Mouse (Mus musculus) liver, embryonic 15.5 days (tissue): Measurements from ENCODE around the gene Osbpl10. TPM values are rescaled to one million over a fixed set of nuclear protein-coding genes. Genes with fewer than 3 reads are reported as not detected.
"Not testable (repeated sequence)": the region's sequence is repeated elsewhere in the genome, so short reads cannot be mapped to it uniquely, and the experiment has no call there.

Experiments
- ATAC-seq: fragments of 200-750 bp; cut with Nextera tagmentation; 2 replicates; pipeline ENCODE4 v1.8.0; 2017; ENCODE audit warnings: moderate number of reproducible peaks, mild to moderate bottlenecking, moderate library complexity; ENCODE audit not compliant: insufficient read depth
- H3K27ac ChIP-seq: fragments of 300-500 bp; sonication (generic); replicated peaks from 2 replicates; pipeline ENCODE4 v1.5.1; 2015; ENCODE audit warnings: mild to moderate bottlenecking, inconsistent platforms
- H3K27me3 ChIP-seq: fragments of 300-500 bp; sonication (generic); 2 replicates; pipeline ENCODE4 v1.6.1; 2015; ENCODE audit warnings: mild to moderate bottlenecking, inconsistent platforms
- H3K36me3 ChIP-seq: fragments of 300-500 bp; sonication (generic); replicated peaks from 2 replicates; pipeline ENCODE4 v1.6.1; 2015; ENCODE audit warnings: moderate library complexity, mild to moderate bottlenecking, inconsistent platforms
- H3K4me1 ChIP-seq: fragments of 300-500 bp; sonication (generic); replicated peaks from 2 replicates; pipeline ENCODE4 v1.6.1; 2015; ENCODE audit warnings: inconsistent platforms
- H3K4me2 ChIP-seq: fragments of 300-500 bp; sonication (generic); 2 replicates; pipeline ENCODE4 v1.6.1; 2015; ENCODE audit warnings: moderate library complexity, mild to moderate bottlenecking, inconsistent platforms
- H3K4me3 ChIP-seq: fragments of 300-500 bp; sonication (generic); replicated peaks from 2 replicates; pipeline ENCODE4 v1.5.1; 2015; ENCODE audit warnings: mild to moderate bottlenecking, inconsistent platforms
- H3K9ac ChIP-seq: fragments of 300-500 bp; sonication (generic); 2 replicates; pipeline ENCODE4 v1.6.1; 2015; ENCODE audit warnings: moderate library complexity, mild to moderate bottlenecking, inconsistent platforms
- H3K9me3 ChIP-seq: fragments of 300-500 bp; sonication (generic); replicated peaks from 2 replicates; pipeline ENCODE4 v1.6.1; 2016; ENCODE audit warnings: inconsistent platforms
- WGBS: fragments of 180-500 bp; shearing (Covaris S2); methylation state at CpG from one replicate; pipeline ENCODE4 v1.1.7; 2015; ENCODE audit warnings: mixed read lengths; ENCODE audit not compliant: insufficient replicate concordance; 5-methylcytosine and 5-hydroxymethylcytosine counted together
- polyA plus RNA-seq: library from polyadenylated mRNA; unstranded; fragments of >200 nt; fragmentation: Nextera tagmentation; extraction: Ambion mirVana; gene quantifications from 2 replicates; pipeline ENCODE4 v1.2.1, GENCODE M21; 2015

The Osbpl10 gene
- polyA plus RNA-seq, 1 experiment from 2014 or later = 0.12 TPM

- Histone ChIP-seq H3K27ac (no peak overlapping the region), H3K4me1 (no peaks in the 10 kb centered on the region), H3K9me3 (no peaks in the 10 kb centered on the region), H3K27me3 (no peaks in the 10 kb centered on the region), H3K4me2 (no peak overlapping the region), H3K36me3 (no peaks in the 10 kb centered on the region), H3K4me3 (no peak overlapping the region), H3K9ac (no peak overlapping the region)
- 66% methylated on average over 6 of the region's 6 CpGs for WGBS
- no peak for ATAC-seq
Measured at GRCm38 (mm10) chr9:115007776-115008175, 29.4 kb downstream of the Osbpl10 start.

- no peak overlapping the region for H3K4me3 ChIP-seq
- no peak overlapping the region for H3K4me2 ChIP-seq
- no peaks in the 10 kb centered on the region for H3K4me1 ChIP-seq
- no peak overlapping the region for H3K27ac ChIP-seq
- 69% methylated on average over 7 of the region's 7 CpGs for WGBS
- H3K36me3 ChIP-seq = no peaks in the 10 kb centered on the region
- H3K9me3 ChIP-seq = no peaks in the 10 kb centered on the region
- no peak overlapping the region for H3K9ac ChIP-seq
- H3K27me3 ChIP-seq = no peaks in the 10 kb centered on the region
- no peak for ATAC-seq
Measured at GRCm38 (mm10) chr9:115008194-115008593, 29.8 kb downstream of the Osbpl10 start.

GRCm38 (mm10) chr9:115012367-115012766 is 34.0 kb downstream of the Osbpl10 start:
- 41% methylated on average over 12 of the region's 12 CpGs for WGBS
- Histone ChIP-seq H3K4me3 (no peak overlapping the region), H3K9me3 (no peaks in the 10 kb centered on the region), H3K27ac (no peak overlapping the region), H3K4me2 (no peak overlapping the region), H3K4me1 (no peaks in the 10 kb centered on the region), H3K36me3 (no peaks in the 10 kb centered on the region), H3K9ac (no peak overlapping the region), H3K27me3 (no peaks in the 10 kb centered on the region)
- no peak for ATAC-seq

- H3K4me2 ChIP-seq = no peak overlapping the region
- no peak overlapping the region for H3K4me3 ChIP-seq
- no peak for ATAC-seq
- no peaks in the 10 kb centered on the region for H3K36me3 ChIP-seq
- H3K27me3 ChIP-seq = no peaks in the 10 kb centered on the region
- WGBS = 70% methylated on average over 7 of the region's 7 CpGs
- no peaks in the 10 kb centered on the region for H3K9me3 ChIP-seq
- no peak overlapping the region for H3K27ac ChIP-seq
- H3K4me1 ChIP-seq = no peaks in the 10 kb centered on the region
- H3K9ac ChIP-seq = no peak overlapping the region
Measured at GRCm38 (mm10) chr9:115020141-115020540, 41.8 kb downstream of the Osbpl10 start.

GRCm38 (mm10) chr9:115021419-115021818 is 43.0 kb downstream of the Osbpl10 start:
- H3K9me3 ChIP-seq = no peaks in the 10 kb centered on the region
- no peaks in the 10 kb centered on the region for H3K4me1 ChIP-seq
- no peak for ATAC-seq
- no peak overlapping the region for H3K9ac ChIP-seq
- H3K27me3 ChIP-seq = no peaks in the 10 kb centered on the region
- no peak overlapping the region for H3K4me2 ChIP-seq
- H3K36me3 ChIP-seq = no peaks in the 10 kb centered on the region
- H3K27ac ChIP-seq = no peak overlapping the region
- H3K4me3 ChIP-seq = no peak overlapping the region
- 57% methylated on average over 2 of the region's 2 CpGs for WGBS

- H3K9ac ChIP-seq = no peak overlapping the region
- no peak overlapping the region for H3K4me3 ChIP-seq
- no peaks in the 10 kb centered on the region for H3K27me3 ChIP-seq
- WGBS = 52% methylated on average over 3 of the region's 3 CpGs
- no peak overlapping the region for H3K27ac ChIP-seq
- H3K4me2 ChIP-seq = no peak overlapping the region
- no peaks in the 10 kb centered on the region for H3K36me3 ChIP-seq
- no peaks in the 10 kb centered on the region for H3K4me1 ChIP-seq
- H3K9me3 ChIP-seq = no peaks in the 10 kb centered on the region
- no peak for ATAC-seq
Measured at GRCm38 (mm10) chr9:115023137-115023536, 44.8 kb downstream of the Osbpl10 start.

GRCm38 (mm10) chr9:115023708-115024383 is 45.5 kb downstream of the Osbpl10 start:
- H3K27me3 ChIP-seq = no peaks in the 10 kb centered on the region
- H3K4me1 ChIP-seq = no peaks in the 10 kb centered on the region
- no peaks in the 10 kb centered on the region for H3K36me3 ChIP-seq
- H3K9ac ChIP-seq = no peak overlapping the region
- no peak overlapping the region for H3K4me2 ChIP-seq
- 73% methylated on average over 10 of the region's 10 CpGs for WGBS
- H3K4me3 ChIP-seq = no peak overlapping the region
- no peak overlapping the region for H3K27ac ChIP-seq
- H3K9me3 ChIP-seq = no peaks in the 10 kb centered on the region
- ATAC-seq = no peak

- H3K27me3 ChIP-seq = no peaks in the 10 kb centered on the region
- no peak overlapping the region for H3K4me2 ChIP-seq
- no peak overlapping the region for H3K27ac ChIP-seq
- no peak for ATAC-seq
- no peak overlapping the region for H3K9ac ChIP-seq
- H3K36me3 ChIP-seq = no peaks in the 10 kb centered on the region
- H3K4me3 ChIP-seq = no peak overlapping the region
- no peaks in the 10 kb centered on the region for H3K9me3 ChIP-seq
- H3K4me1 ChIP-seq = no peaks in the 10 kb centered on the region
- 46% methylated on average over 3 of the region's 3 CpGs for WGBS
Measured at GRCm38 (mm10) chr9:115029307-115029706, 50.9 kb downstream of the Osbpl10 start.

- Histone ChIP-seq H3K27ac (no peak overlapping the region), H3K27me3 (no peaks in the 10 kb centered on the region), H3K9ac (no peak overlapping the region), H3K4me1 (no peaks in the 10 kb centered on the region), H3K4me2 (no peak overlapping the region), H3K4me3 (no peak overlapping the region), H3K9me3 (no peaks in the 10 kb centered on the region), H3K36me3 (no peaks in the 10 kb centered on the region)
- no peak for ATAC-seq
- WGBS = 47% methylated on average over 4 of the region's 4 CpGs
Measured at GRCm38 (mm10) chr9:115030581-115030980, 52.2 kb downstream of the Osbpl10 start.

- not testable (repeated sequence) for ATAC-seq, H3K9ac ChIP-seq, H3K27ac ChIP-seq, H3K4me1 ChIP-seq, H3K4me2 ChIP-seq, H3K4me3 ChIP-seq, H3K36me3 ChIP-seq, H3K9me3 ChIP-seq, H3K27me3 ChIP-seq
- 73% methylated on average over 1 of the region's 1 CpGs for WGBS
Measured at GRCm38 (mm10) chr9:115031046-115031445, 52.7 kb downstream of the Osbpl10 start.

- Histone ChIP-seq H3K9ac (no peak overlapping the region), H3K4me2 (no peak overlapping the region), H3K4me3 (no peak overlapping the region), H3K4me1 (no peaks in the 10 kb centered on the region), H3K9me3 (no peaks in the 10 kb centered on the region), H3K36me3 (no peaks in the 10 kb centered on the region), H3K27me3 (no peaks in the 10 kb centered on the region), H3K27ac (no peak overlapping the region)
- ATAC-seq = no peak
- WGBS = 75% methylated on average over 7 of the region's 7 CpGs
Measured at GRCm38 (mm10) chr9:115032786-115033185, 54.4 kb downstream of the Osbpl10 start.

- no peaks in the 10 kb centered on the region for H3K27me3 ChIP-seq
- no peak overlapping the region for H3K4me3 ChIP-seq
- WGBS = 40% methylated on average over 6 of the region's 6 CpGs
Measured at GRCm38 (mm10) chr9:115034271-115034670, 55.9 kb downstream of the Osbpl10 start.

More at GRCm38 (mm10) chr9:115034271-115034670, 55.9 kb downstream of the Osbpl10 start:
- Histone ChIP-seq H3K36me3 (no peaks in the 10 kb centered on the region), H3K27ac (no peak overlapping the region), H3K4me1 (no peaks in the 10 kb centered on the region), H3K9ac (no peak overlapping the region), H3K9me3 (no peaks in the 10 kb centered on the region), H3K4me2 (no peak overlapping the region)
- no peak for ATAC-seq
